Mouse (Mus musculus): ENCODE results near the gene Lgmn. TPM values are rescaled to one million over a fixed set of nuclear protein-coding genes. Genes with fewer than 3 reads are reported as not detected.

Gene Lgmn
- 139 and 142 TPM in 2 replicates for polyA plus RNA-seq (2015; fragmentation: Nextera tagmentation; extraction: Ambion mirVana)

DNA sequence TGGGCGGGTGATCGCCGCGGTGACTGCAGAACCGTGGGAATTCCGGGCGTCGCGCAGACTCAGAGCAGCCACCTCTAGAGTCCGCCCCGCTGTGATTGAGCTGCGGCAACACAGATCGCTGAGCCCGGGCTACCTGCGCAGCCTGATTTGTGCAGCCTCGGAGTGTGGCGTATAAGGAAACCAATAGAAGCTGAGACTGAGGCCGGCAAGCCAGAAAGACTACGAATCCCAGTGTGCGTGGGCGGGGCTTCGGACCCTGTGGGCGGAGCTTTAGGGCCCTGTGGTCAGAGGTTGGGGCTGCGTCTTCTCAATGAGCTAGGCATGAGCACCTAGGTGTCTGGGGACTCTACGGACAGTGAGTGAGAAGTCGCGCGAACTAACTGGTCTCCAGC, at the start of gene Lgmn:
Gene Lgmn (minus strand): TSS at position 182 of the 392 bp plus-strand sequence.
- ATAC-seq (ENCODE audit: low read depth), result peak; percentile 99
- Histone ChIP-seq H3K4me3 (ENCODE audit: low read length) (peak within 1 kb of the TSS; percentile 69), H3K9me3 (ENCODE audit: control insufficient read depth, low read length) (no peaks in the 10 kb centered on the region), H3K4me1 (replicated peaks; ENCODE audit: control insufficient read depth, insufficient read depth, low read length) (peaks cover 8% of the 10 kb centered on the region), H3K27me3 (ENCODE audit: control insufficient read depth, insufficient read depth, low read depth, low read length) (no peaks in the 10 kb centered on the region), H3K4me2 (ENCODE audit: low read depth, low read length) (peak within 1 kb of the TSS; percentile 69), H3K36me3 (ENCODE audit: control insufficient read depth, insufficient read depth, low read length) (no peaks in the 10 kb centered on the region), H3K9ac (ENCODE audit: low read length) (peak within 1 kb of the TSS; percentile 75), H3K27ac (ENCODE audit: low read length) (peak within 1 kb of the TSS; percentile 19)
- 0% methylated on average over 28 of the region's 28 CpGs for WGBS

DNA sequence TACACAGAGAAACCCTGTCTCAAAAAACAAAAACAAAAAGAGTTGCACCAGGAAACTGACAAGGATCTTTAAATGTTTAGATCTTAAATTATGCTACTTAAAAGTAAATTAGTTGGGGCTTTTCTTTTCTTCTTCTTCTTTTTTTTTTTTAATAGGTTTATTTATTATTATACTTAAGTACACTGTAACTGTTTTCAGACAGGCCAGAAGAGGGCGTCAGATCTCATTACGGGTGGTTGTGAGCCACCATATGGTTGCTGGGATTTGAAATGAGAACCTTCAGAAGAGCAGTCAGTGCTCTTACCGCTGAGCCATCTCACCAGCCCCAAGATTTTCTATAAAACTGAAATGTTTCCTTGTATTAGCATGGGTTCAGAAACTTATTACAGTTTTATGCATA, 45.3 kb upstream of the Lgmn start:
- Histone ChIP-seq H3K4me2 (ENCODE audit: low read depth, low read length) (no peak overlapping the region), H3K9ac (ENCODE audit: low read length) (no peak overlapping the region), H3K4me3 (ENCODE audit: low read length) (no peak overlapping the region), H3K9me3 (ENCODE audit: control insufficient read depth, low read length) (no peaks in the 10 kb centered on the region), H3K4me1 (replicated peaks; ENCODE audit: control insufficient read depth, insufficient read depth, low read length) (no peaks in the 10 kb centered on the region), H3K36me3 (ENCODE audit: control insufficient read depth, insufficient read depth, low read length) (peaks cover 35% of the 10 kb centered on the region), H3K27ac (ENCODE audit: low read length) (no peak overlapping the region), H3K27me3 (ENCODE audit: control insufficient read depth, insufficient read depth, low read depth, low read length) (no peaks in the 10 kb centered on the region)
- WGBS, result 61% methylated on average over 3 of the region's 3 CpGs
- ATAC-seq (ENCODE audit: low read depth), result no peak

DNA sequence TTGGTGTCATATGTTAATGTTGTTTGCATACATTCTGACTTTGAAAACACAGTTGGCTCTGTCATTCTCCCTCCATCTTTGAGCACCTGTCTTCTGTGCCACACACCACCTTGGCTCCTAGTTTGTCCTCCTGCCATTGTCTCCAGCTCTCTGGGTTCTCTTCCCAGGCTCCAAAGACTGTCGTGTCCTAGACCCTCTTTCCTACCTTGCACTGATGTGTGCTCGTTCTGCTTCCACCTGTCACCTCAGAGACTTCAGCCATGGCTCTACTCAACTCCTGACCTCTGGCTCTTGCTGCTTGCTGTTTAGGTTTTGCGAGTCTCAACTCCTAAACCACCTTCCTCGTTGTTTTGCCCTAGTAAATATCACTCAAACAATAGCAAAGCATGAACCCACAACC, 40.9 kb upstream of the Lgmn start:
- Histone ChIP-seq H3K36me3 (ENCODE audit: control insufficient read depth, insufficient read depth, low read length) (peaks cover 27% of the 10 kb centered on the region), H3K27me3 (ENCODE audit: control insufficient read depth, insufficient read depth, low read depth, low read length) (no peaks in the 10 kb centered on the region), H3K9ac (ENCODE audit: low read length) (no peak overlapping the region), H3K4me3 (ENCODE audit: low read length) (no peak overlapping the region), H3K27ac (ENCODE audit: low read length) (no peak overlapping the region), H3K4me1 (replicated peaks; ENCODE audit: control insufficient read depth, insufficient read depth, low read length) (no peaks in the 10 kb centered on the region), H3K9me3 (ENCODE audit: control insufficient read depth, low read length) (no peaks in the 10 kb centered on the region), H3K4me2 (ENCODE audit: low read depth, low read length) (no peak overlapping the region)
- ATAC-seq (ENCODE audit: low read depth), result no peak
- WGBS, result 89% methylated on average over 4 of the region's 4 CpGs

DNA sequence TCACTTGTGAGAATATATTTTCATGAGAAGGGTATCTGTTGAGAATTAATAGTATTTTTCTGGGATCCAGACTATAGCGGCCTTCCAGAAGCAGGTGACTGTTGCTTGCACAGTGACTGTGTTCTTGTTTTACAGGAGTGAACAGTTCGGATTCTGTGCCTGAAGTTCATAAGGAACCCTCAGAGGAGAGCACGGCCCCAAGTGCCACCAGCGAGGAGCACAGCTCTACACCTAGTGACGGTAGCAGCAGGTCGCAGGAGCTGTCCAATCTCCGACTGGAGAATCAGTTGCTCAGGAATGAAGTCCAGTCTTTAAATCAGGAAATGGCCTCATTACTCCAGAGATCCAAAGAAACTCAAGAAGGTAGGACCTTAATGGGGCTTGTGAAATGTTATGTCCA, 34.8 kb upstream of the Lgmn start:
- Histone ChIP-seq H3K9ac (ENCODE audit: low read length) (no peak overlapping the region), H3K36me3 (ENCODE audit: control insufficient read depth, insufficient read depth, low read length) (peaks cover 22% of the 10 kb centered on the region), H3K9me3 (ENCODE audit: control insufficient read depth, low read length) (no peaks in the 10 kb centered on the region), H3K27me3 (ENCODE audit: control insufficient read depth, insufficient read depth, low read depth, low read length) (no peaks in the 10 kb centered on the region), H3K4me1 (replicated peaks; ENCODE audit: control insufficient read depth, insufficient read depth, low read length) (peaks cover 7% of the 10 kb centered on the region), H3K27ac (ENCODE audit: low read length) (no peak overlapping the region), H3K4me2 (ENCODE audit: low read depth, low read length) (no peak overlapping the region), H3K4me3 (ENCODE audit: low read length) (no peak overlapping the region)
- 88% methylated on average over 7 of the region's 7 CpGs for WGBS
- ATAC-seq (ENCODE audit: low read depth), result no peak

DNA sequence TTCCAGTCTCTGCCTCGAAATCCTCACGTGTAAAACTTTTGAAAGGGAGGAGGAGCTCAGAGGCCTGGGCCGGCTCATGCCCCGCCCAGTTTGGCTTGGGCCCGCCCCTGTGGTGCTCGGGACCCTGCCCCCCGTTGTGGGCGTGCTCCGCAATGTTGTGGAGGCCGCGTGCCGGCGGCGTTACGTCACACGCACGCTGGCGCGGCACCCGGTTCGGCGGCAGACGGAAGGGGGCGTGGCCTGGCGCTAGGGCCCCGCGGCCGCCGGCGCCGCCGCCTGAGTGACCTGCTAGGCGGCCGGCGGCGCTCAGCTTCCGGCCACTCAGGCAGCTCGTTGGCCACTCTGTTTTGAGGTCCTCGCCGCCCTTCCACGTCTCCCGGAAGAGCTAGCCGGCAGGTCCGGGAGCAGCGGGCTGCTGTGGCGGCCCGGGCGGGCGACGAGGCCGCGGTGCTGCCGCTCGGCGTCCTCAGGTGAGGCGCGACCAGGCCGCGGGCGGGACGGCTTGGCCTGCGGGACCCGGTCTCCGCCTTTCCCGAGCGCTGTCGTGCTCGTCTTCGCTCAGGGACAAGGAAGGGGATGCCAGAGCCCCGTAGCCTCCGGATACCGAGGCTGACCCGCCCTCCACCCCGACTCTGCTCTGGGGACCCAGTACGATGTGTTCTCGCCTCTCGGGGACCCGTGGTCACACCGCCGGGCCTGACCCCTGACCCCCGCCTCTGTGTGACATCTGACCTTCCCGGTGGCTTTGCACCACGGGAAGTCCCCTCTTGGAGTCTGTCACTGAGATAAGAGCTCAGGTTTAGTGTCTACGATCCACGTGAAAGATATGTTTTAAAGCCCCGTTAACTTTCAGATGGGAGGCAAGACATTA, 29.5 kb upstream of the Lgmn start, which contains the start of gene Golga5:
Gene Golga5 (plus strand): TSS at position 242 of the 871 bp plus-strand sequence.
- Histone ChIP-seq H3K4me2 (ENCODE audit: low read depth, low read length) (peak within 1 kb of the TSS; percentile 86), H3K36me3 (ENCODE audit: control insufficient read depth, insufficient read depth, low read length) (peaks cover 12% of the 10 kb centered on the region), H3K4me1 (replicated peaks; ENCODE audit: control insufficient read depth, insufficient read depth, low read length) (peaks cover 7% of the 10 kb centered on the region), H3K9me3 (ENCODE audit: control insufficient read depth, low read length) (no peaks in the 10 kb centered on the region), H3K27ac (ENCODE audit: low read length) (peak within 1 kb of the TSS; percentile 62), H3K4me3 (ENCODE audit: low read length) (peak within 1 kb of the TSS; percentile 99), H3K27me3 (ENCODE audit: control insufficient read depth, insufficient read depth, low read depth, low read length) (no peaks in the 10 kb centered on the region), H3K9ac (ENCODE audit: low read length) (peak within 1 kb of the TSS; percentile 91)
- WGBS, result 0% methylated on average over 73 of the region's 86 CpGs
- peak; percentile 100 for ATAC-seq (ENCODE audit: low read depth)

- Histone ChIP-seq H3K4me2 (ENCODE audit: low read depth, low read length) (no peak overlapping the region), H3K36me3 (ENCODE audit: control insufficient read depth, insufficient read depth, low read length) (peaks cover 8% of the 10 kb centered on the region), H3K27me3 (ENCODE audit: control insufficient read depth, insufficient read depth, low read depth, low read length) (no peaks in the 10 kb centered on the region), H3K4me3 (ENCODE audit: low read length) (no peak overlapping the region), H3K9me3 (ENCODE audit: control insufficient read depth, low read length) (no peaks in the 10 kb centered on the region), H3K27ac (ENCODE audit: low read length) (no peak overlapping the region), H3K9ac (ENCODE audit: low read length) (no peak overlapping the region), H3K4me1 (replicated peaks; ENCODE audit: control insufficient read depth, insufficient read depth, low read length) (peaks cover 7% of the 10 kb centered on the region)
- 77% methylated on average over 1 of the region's 1 CpGs for WGBS
- ATAC-seq (ENCODE audit: low read depth), result no peak
Measured at GRCm38 (mm10) chr12:102468136-102468535, 28.5 kb upstream of the Lgmn start.

GRCm38 (mm10) chr12:102464650-102465049, 25.0 kb upstream of the Lgmn start:
- H3K27me3 ChIP-seq (ENCODE audit: control insufficient read depth, insufficient read depth, low read depth, low read length), result no peaks in the 10 kb centered on the region
- no peaks in the 10 kb centered on the region for H3K9me3 ChIP-seq (ENCODE audit: control insufficient read depth, low read length)
- H3K4me2 ChIP-seq (ENCODE audit: low read depth, low read length), result no peak overlapping the region
- H3K36me3 ChIP-seq (ENCODE audit: control insufficient read depth, insufficient read depth, low read length), result no peaks in the 10 kb centered on the region
- no peaks in the 10 kb centered on the region for H3K4me1 ChIP-seq (replicated peaks; ENCODE audit: control insufficient read depth, insufficient read depth, low read length)
- ATAC-seq (ENCODE audit: low read depth), result no peak
- H3K4me3 ChIP-seq (ENCODE audit: low read length), result no peak overlapping the region
- WGBS, result 63% methylated on average over 4 of the region's 4 CpGs
- H3K9ac ChIP-seq (ENCODE audit: low read length), result no peak overlapping the region
- H3K27ac ChIP-seq (ENCODE audit: low read length), result no peak overlapping the region

DNA sequence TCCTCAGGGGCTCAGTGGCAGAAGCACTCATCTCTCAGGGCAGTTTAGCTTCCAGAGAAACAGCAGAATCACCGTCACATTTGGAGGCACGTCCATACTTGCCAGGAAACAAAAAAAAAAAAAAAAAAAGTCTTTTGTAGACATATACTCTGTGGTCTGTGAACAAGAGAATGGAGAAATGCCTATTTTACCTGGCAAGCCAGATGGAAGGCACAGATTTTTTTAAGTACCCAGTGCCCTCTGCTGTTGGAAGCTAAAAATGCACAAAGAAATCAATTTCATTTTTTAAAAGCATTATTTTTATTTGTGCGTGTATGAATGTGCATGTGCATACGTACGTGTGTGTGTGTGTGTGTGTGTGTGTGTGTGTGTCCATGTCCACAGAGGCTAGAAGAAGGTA, 21.6 kb upstream of the Lgmn start:
- ATAC-seq (ENCODE audit: low read depth), result no peak

DNA sequence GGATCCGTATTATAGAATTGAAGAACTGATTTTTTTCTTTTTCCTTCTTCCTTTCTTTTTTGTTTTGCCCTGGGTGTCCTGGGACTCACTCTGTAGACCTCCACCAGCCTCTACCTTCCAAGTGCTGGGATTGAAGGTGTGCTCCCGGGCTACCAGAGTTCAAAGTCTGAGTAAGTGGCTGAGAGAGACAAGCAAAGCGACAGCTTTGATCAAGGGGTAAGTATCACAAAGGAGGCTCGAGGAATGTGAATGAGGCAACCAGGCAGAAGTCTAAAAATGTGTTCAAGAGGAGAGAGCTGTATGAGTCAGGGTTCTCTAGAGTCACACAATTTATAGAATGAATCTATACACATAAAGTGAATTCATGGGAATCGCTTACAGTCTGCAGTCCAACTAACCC, 20.4 kb upstream of the Lgmn start:
- Histone ChIP-seq H3K4me1 (replicated peaks; ENCODE audit: control insufficient read depth, insufficient read depth, low read length) (no peaks in the 10 kb centered on the region), H3K4me3 (ENCODE audit: low read length) (no peak overlapping the region), H3K27me3 (ENCODE audit: control insufficient read depth, insufficient read depth, low read depth, low read length) (no peaks in the 10 kb centered on the region), H3K9ac (ENCODE audit: low read length) (no peak overlapping the region), H3K9me3 (ENCODE audit: control insufficient read depth, low read length) (no peaks in the 10 kb centered on the region), H3K4me2 (ENCODE audit: low read depth, low read length) (no peak overlapping the region), H3K36me3 (ENCODE audit: control insufficient read depth, insufficient read depth, low read length) (no peaks in the 10 kb centered on the region), H3K27ac (ENCODE audit: low read length) (no peak overlapping the region)
- no peak for ATAC-seq (ENCODE audit: low read depth)
- 40% methylated on average over 5 of the region's 5 CpGs for WGBS

More for the DNA sequence above, 21.6 kb upstream of the Lgmn start:
- Histone ChIP-seq H3K4me2 (ENCODE audit: low read depth, low read length) (no peak overlapping the region), H3K4me3 (ENCODE audit: low read length) (no peak overlapping the region), H3K4me1 (replicated peaks; ENCODE audit: control insufficient read depth, insufficient read depth, low read length) (no peaks in the 10 kb centered on the region), H3K9me3 (ENCODE audit: control insufficient read depth, low read length) (no peaks in the 10 kb centered on the region), H3K27me3 (ENCODE audit: control insufficient read depth, insufficient read depth, low read depth, low read length) (no peaks in the 10 kb centered on the region), H3K27ac (ENCODE audit: low read length) (no peak overlapping the region), H3K36me3 (ENCODE audit: control insufficient read depth, insufficient read depth, low read length) (no peaks in the 10 kb centered on the region), H3K9ac (ENCODE audit: low read length) (no peak overlapping the region)
- WGBS, result 49% methylated on average over 5 of the region's 5 CpGs

Measured in lung, embryonic 16.5 days (tissue).